Comparison of ENCODE assay signal across 20 mouse cellular contexts in the genomic region with DNA sequence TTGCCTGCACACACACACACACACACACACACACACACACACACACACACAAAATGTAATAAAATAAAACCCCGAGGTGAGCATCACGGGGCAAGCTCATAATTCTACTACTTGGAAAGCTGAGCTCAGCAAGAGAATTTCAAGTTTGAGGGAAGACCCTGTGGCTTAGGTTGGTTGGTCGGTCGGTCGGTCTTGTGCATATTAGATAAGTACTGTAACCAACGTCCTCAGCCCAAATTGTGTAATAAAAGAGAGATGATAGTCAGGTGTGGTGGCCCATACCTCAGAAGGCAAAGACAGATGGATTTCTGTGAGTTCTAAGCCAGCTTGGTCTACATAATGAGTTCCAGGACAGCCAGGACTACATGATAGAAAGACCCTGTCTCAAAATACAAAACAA.
"Had no signal": no experiment of that assay in that cellular context is flagged by ENCODE, and none has a peak within 500 bp of the region (broad histone marks: within the 10 kb centered on the region; RNA-seq: fewer than 3 reads in every experiment).

No protein-coding gene starts in this region.

- H3K9me3 ChIP-seq: limb, embryonic 12.5 days; limb, embryonic 15.5 days; lung, embryonic 15.5 days; midbrain, embryonic 10.5 days; midbrain, embryonic 13.5 days had no signal

- H3K9ac ChIP-seq: limb, embryonic 12.5 days; limb, embryonic 15.5 days; lung, embryonic 15.5 days; midbrain, embryonic 13.5 days had no signal

- DNase-seq: kidney, adult 18-20 months; kidney, adult 9 months; kidney, postnatal 14 days; kidney, postnatal 4 days; left cerebral cortex, postnatal 4 days; lung, adult 18-20 months; lung, postnatal 14 days; lung, postnatal 4 days; thymus, adult 2 months; thymus, postnatal 36 days had no signal

- H3K4me3 ChIP-seq: limb, embryonic 12.5 days; limb, embryonic 15.5 days; lung, embryonic 15.5 days; midbrain, embryonic 10.5 days; midbrain, embryonic 13.5 days; myocyte had no signal

- H3K4me2 ChIP-seq: limb, embryonic 12.5 days; limb, embryonic 15.5 days; lung, embryonic 15.5 days; midbrain, embryonic 13.5 days had no signal

- H3K36me3 ChIP-seq: limb, embryonic 15.5 days; lung, embryonic 15.5 days had no signal

- H3K4me1 ChIP-seq: limb, embryonic 12.5 days; limb, embryonic 15.5 days; lung, embryonic 15.5 days; midbrain, embryonic 13.5 days had no signal

- ATAC-seq: inflammation-experienced regulatory T-cells, adult 6 months; intestine, embryonic 16.5 days; midbrain, embryonic 13.5 days; midbrain, embryonic 16.5 days had no signal

- H3K27me3 ChIP-seq: limb, embryonic 12.5 days; limb, embryonic 15.5 days; lung, embryonic 15.5 days; midbrain, embryonic 13.5 days had no signal

- H3K27ac ChIP-seq: limb, embryonic 12.5 days; limb, embryonic 15.5 days; lung, embryonic 15.5 days; midbrain, embryonic 10.5 days; midbrain, embryonic 13.5 days; stomach, postnatal 0 days had no signal
